Mouse (Mus musculus) MEL (cell line): Measurements from ENCODE around the gene Micu1.

Source experiments
- CHD2 ChIP-seq: IDR thresholded peaks from 2 replicates; pipeline ENCODE4 v1.6.1; 2011; ENCODE audit warnings: low read length, improper control_type of control experiment
- CTCF ChIP-seq, 3 experiments: IDR thresholded peaks in 2 of 3; conservative IDR thresholded peaks in 1 of 3; 2 replicates each; pipeline ENCODE4 v1.5.1; 2011 to 2012; ENCODE audit warnings: low read length in 3 of 3, low read depth in 2 of 3, mild to moderate bottlenecking in 2 of 3, improper control_type of control experiment in 1 of 3, inconsistent platforms in 1 of 3, mixed read lengths in 1 of 3, moderate library complexity in 1 of 3; ENCODE audit not compliant: control insufficient read depth in 1 of 3, insufficient read depth in 1 of 3, poor library complexity in 1 of 3, severe bottlenecking in 1 of 3
- E2F4 ChIP-seq: IDR thresholded peaks from 2 replicates; pipeline ENCODE4 v1.6.1; 2011; ENCODE audit warnings: low read depth, low read length, improper control_type of control experiment, borderline replicate concordance
- ELF1 ChIP-seq: IDR thresholded peaks from 2 replicates; pipeline ENCODE4 v1.6.1; 2014; ENCODE audit warnings: low read depth, mild to moderate bottlenecking, inconsistent platforms, low read length, improper control_type of control experiment, moderate library complexity
- EP300 ChIP-seq, 2 experiments: IDR thresholded peaks; 2 replicates each; pipeline ENCODE4 v1.6.1; 2011; ENCODE audit warnings: improper control_type of control experiment in 2 of 2, low read length in 2 of 2, low read depth in 1 of 2, mild to moderate bottlenecking in 1 of 2
- GATA1 ChIP-seq: IDR thresholded peaks from 2 replicates; pipeline ENCODE4 v1.6.1; 2011; ENCODE audit warnings: low read depth, low read length, improper control_type of control experiment
- POLR2A ChIP-seq, 2 experiments: IDR thresholded peaks; 2 replicates each; pipeline ENCODE4 v1.6.1; 2011 to 2012; ENCODE audit warnings: low read length in 2 of 2, mild to moderate bottlenecking in 2 of 2, control low read depth in 1 of 2, improper control_type of control experiment in 1 of 2, low read depth in 1 of 2, moderate library complexity in 1 of 2; ENCODE audit not compliant: control insufficient read depth in 1 of 2, insufficient read depth in 1 of 2, poor library complexity in 1 of 2
- RCOR1 ChIP-seq: IDR thresholded peaks from 2 replicates; pipeline ENCODE4 v1.6.1; 2012; ENCODE audit warnings: low read depth, mild to moderate bottlenecking, inconsistent platforms, low read length, improper control_type of control experiment
- SIN3A ChIP-seq: IDR thresholded peaks from 2 replicates; pipeline ENCODE4 v1.6.1; 2012; ENCODE audit warnings: low read length, improper control_type of control experiment, inconsistent platforms
- UBTF ChIP-seq: IDR thresholded peaks from 2 replicates; pipeline ENCODE4 v1.6.1; 2012; ENCODE audit warnings: low read depth, mild to moderate bottlenecking, inconsistent platforms, low read length, improper control_type of control experiment, moderate library complexity, borderline replicate concordance; ENCODE audit not compliant: insufficient read depth

- TF ChIP-seq EP300 (IDR thresholded peaks at IDR 0.05; ENCODE audit: low read depth in 1 of 2, low read length in 2 of 2) (no peak), CTCF (IDR thresholded peaks at IDR 0.05 in 2 of 3, conservative IDR thresholded peaks at IDR 0.05 in 1 of 3; ENCODE audit: control insufficient read depth in 1 of 3, insufficient read depth in 1 of 3, low read depth in 2 of 3, low read length in 3 of 3, poor library complexity in 1 of 3, severe bottlenecking in 1 of 3) (no peak), E2F4 (no peak), UBTF (no peak), SIN3A (no peak), POLR2A (IDR thresholded peaks at IDR 0.05; ENCODE audit: control insufficient read depth in 1 of 2, insufficient read depth in 1 of 2, low read depth in 1 of 2, low read length in 2 of 2, poor library complexity in 1 of 2) (no peak), RCOR1 (no peak), GATA1 (no peak), ELF1 (no peak), CHD2 (no peak)
Measured at GRCm38 (mm10) chr10:59870038-59870437, 167.8 kb downstream of the Micu1 start.
